Mouse (Mus musculus) lung, adult 2 months (tissue): ENCODE results near the gene S100a8.

ENCODE experiments used
- CTCF ChIP-seq: fragments of 200-500 bp; IDR thresholded peaks from 2 replicates; pipeline ENCODE4 v1.5.1; 2011; ENCODE audit warnings: mild to moderate bottlenecking, low read length, control low read depth; ENCODE audit not compliant: insufficient read depth
- POLR2A ChIP-seq: fragments of 200-500 bp; IDR thresholded peaks from 2 replicates; pipeline ENCODE4 v1.6.1; 2011; ENCODE audit warnings: low read depth, mild to moderate bottlenecking, control low read depth, low read length, borderline replicate concordance; ENCODE audit errors: extremely low read depth

DNA sequence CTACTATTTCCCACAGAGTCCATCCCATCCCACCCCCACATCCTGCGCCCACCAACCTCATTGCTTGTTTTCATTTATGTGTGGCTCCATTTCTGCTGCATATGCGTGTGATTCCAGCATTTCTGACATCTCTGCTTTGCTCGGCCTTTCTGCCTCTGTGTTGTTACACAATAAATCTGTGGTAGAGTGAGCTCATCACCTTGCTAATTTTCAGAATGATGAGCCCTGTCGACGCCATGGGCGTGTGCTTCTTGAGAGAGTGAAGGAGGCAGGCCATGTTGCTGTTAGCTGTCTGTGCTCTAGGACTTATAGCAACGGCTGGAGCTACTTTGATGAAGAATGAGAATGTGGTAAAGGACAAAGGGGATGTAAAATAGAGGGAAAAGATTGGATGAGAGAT, 27.8 kb upstream of the S100a8 start:
- TF ChIP-seq CTCF (no peak), POLR2A (no peak)
